Mouse (Mus musculus) spleen, adult 12 weeks (tissue): ENCODE measurements around the gene S1pr4.

ENCODE experiments used
- DNase-seq: peaks from one replicate; pipeline ENCODE4 v3.0.0; 2022; ENCODE audit warnings: low spot score

Gene S1pr4

DNA sequence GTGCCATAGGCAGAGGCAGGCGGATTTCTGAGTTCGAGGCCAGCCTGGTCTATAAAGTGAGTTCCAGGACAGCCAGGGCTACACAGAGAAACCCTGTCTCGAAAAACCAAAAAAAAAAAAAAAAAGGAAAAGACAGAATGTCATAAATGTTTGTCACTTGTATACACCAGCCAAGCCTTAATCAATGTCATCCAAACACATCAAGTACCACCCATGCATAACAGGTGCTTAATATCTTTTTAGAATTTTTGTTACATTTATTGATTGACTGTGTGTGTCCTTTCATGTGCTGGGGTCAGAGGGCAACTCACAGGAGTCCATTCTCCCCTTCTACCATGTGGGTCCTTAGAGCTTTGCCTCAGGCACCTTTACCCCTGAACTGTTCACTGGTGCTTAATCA, at the start of gene S1pr4:
Gene S1pr4 (minus strand): TSS at position 101 of the 400 bp plus-strand sequence.
- no peak for DNase-seq

DNA sequence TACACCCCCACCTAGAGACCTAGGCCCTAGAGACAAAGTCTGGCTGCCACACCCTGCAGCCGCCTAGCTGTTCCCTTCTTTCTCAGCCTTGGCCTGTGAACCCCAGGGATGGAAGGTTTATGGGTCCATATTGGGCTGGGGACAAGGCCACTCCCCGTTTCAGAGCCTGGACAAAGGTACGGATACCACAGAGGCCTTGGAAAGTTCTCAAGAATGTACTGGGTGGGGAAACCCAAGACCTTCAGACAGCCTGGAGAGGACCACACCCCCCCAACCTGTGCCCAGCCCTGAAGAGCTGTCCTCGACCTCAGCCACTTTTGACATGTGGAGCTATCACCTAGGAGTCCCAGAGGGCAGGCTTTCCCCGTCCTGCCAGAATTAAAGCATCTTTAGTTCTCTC, 49.0 kb upstream of the S1pr4 start:
- no peak for DNase-seq

- DNase-seq, result no peak
These were observed 47.0 kb upstream of the S1pr4 start for GRCm38 (mm10) chr10:81546788-81547571.

DNA sequence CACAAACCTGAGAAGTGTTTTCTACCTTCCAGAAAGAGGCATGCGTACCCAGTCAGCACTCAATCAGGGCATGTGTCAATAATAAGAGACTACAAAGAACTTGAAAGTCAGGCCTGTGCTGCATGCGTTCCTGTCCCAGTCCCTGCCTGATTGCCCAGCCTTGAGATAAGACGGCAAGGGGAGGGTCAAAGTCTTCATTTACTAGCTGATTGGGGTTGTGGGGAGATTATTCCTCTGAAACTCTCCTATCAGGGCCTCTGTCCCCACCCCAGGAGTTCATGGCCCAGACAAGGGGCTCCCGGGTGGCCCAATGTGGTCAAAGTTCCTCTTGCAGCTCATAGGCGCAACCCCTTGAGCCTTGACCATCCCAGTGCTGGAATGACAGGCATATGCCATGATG, 46.4 kb upstream of the S1pr4 start:
- DNase-seq, result no peak

DNA sequence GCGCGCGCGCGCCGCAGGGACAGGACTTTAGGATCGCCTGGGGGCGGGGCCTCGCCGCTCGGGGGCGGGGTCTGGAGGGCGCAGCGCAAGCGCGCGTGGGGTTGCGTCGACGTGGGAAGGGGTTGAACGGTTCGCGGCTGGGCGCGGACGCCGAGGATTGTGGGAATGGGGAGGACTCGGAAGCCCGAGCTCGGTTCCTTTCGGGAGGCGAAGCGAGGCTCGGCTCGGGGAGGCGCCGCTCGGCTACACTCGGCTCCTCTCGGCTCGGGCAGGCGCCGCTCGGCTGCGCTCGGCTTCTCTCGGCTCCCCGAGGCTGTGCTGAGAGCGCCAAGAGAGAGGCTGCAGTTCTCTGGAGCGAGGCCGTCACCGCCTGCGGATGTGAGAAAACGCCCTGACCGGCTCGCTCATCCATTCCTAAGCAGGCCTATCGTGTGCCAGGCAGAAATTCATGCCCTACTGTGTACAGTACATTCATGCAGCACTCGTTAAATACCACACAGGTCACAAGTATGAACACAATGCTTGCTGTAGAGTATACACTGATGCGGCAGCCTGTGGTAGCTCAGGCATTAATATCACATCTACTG, 45.3 kb upstream of the S1pr4 start, which contains the start of gene Gna11:
Gene Gna11 (minus strand): TSS at position 30 of the 587 bp plus-strand sequence.
- peak; percentile 99 for DNase-seq

- no peak for DNase-seq
These were observed 44.6 kb upstream of the S1pr4 start for GRCm38 (mm10) chr10:81544296-81545160.

- DNase-seq, result no peak
These were observed 43.7 kb upstream of the S1pr4 start for GRCm38 (mm10) chr10:81543633-81544032.

DNA sequence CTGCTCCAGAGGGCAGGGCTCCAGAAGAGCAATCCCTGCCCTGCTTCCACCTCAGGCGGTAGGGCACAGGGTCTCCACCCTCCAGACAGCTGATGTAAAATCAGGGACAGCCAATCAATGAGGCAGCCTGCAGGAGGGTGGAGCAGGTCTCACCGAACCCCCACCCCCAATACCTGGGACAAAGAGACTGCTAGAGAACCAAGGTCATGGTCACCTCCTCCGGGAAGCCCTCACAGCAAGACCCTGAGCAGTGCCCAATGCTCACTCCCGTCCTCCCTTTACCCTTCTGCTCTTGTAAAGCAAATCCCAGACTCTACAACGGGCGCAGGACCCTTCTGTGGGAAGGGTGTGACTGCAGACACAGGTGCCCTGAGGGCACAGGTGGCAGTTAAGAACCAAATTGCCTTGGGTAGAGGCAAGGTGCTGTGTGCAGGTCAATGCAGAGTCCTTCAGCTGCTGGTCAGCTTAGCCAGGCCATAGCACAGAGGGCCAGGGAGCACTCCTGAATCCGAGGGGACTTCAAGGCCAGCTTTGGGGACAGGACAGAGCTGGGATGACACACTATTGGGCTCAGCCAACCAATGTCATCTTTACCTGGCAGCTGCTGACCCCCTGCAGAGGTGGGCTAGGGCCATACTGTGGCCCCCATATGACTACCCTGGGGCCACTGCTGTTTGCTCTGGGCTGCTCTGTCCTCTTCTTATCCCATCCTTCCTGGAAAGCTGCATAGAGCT, 43.0 kb upstream of the S1pr4 start:
- no peak for DNase-seq

DNA sequence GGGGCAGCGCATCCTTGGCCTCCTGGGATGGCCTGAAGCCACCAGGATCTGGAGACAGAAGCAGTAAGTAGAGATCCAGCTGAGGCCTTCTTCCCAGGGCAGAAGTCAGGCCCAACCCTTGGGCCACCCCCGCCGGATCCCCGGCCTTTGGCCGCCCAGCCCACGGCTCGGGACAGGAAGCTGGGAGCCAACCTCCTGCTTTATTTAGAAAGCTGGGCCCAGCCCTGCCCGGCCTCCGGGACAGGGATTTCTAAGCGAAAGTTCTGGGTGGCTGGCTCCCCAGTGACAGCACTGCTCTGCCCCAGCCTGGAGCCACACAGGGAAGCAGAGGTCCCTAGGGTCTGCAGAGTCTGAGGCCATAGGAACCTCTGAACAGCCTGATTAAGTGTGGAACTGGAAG, 41.9 kb upstream of the S1pr4 start:
- DNase-seq, result no peak

DNA sequence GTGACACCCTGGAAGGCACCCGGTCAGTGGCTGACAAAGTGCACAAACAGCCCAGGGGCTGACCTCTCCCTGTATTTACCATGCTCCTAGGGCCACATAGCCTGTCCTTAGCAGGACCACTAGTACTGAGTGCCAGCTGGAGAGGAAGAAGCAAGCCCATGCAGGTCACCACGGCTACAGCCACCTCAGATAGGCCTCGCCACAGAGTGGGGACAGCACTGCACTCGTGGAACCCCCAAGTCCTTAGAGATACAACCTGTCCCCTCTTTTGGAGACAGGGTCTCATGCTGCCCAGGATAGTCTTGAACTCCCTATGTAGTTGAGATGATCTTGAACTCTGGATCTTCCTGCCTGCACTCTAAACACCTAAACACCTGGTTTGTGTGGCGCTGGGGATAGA, 41.4 kb upstream of the S1pr4 start:
- DNase-seq, result no peak

DNA sequence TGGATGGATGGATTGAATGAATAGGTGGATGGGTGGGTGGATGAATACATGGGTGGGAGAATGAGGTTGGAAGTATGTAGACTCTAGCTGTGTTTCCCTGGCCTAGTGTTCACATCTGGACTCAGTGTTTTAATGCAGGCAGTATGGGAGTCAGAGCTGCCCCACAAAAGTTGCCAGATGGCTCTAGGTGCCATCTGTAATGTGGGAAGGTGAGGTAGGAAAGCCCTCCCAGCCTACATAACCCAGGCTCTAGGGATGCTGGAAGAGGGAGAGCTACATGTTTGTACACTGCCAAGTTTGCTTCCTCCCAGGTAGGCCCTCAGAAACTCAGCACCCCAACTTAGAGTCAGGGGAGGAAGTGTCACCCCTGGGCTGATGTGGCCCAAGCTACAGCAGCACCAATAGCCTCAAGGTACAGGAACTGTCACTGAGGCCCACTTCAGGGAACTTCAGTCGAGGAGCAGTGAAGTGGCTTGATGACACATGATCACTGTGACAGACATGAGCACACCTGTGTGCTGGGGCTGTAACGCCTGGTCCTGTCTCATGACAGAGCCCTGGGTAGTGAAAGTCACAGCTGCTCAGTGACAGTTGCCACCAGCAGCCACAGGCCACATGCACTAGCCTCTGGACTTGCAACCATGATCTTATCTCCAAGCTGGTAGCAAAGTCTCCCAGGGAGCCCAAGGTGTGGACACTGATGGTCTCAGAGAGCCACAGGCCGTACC, 38.6 kb upstream of the S1pr4 start:
- no peak for DNase-seq

GRCm38 (mm10) chr10:81537429-81537828, 37.5 kb upstream of the S1pr4 start:
- DNase-seq, result no peak

DNA sequence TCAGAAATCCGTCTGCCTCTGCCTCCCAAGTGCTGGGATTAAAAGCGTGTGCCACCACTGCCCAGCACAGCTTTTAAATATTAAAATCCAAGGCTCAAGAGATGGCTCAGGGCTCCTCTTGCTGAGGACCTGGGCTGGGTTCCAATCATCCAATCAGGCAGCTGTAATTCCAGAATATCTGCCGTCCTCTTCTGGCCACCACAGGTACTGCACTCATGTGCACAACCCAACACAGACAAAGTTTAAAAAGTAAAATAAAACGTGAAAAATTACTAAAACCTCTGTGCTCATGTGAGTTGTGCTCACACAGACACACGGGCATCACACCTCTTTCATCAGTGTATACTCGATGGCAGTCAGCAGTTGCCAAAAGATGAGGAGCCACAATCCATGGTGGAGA, 36.8 kb upstream of the S1pr4 start:
- no peak for DNase-seq

GRCm38 (mm10) chr10:81534826-81535225, 34.9 kb upstream of the S1pr4 start:
- DNase-seq, result no peak

GRCm38 (mm10) chr10:81526779-81527178, 26.8 kb upstream of the S1pr4 start:
- peak; percentile 76 for DNase-seq

DNA sequence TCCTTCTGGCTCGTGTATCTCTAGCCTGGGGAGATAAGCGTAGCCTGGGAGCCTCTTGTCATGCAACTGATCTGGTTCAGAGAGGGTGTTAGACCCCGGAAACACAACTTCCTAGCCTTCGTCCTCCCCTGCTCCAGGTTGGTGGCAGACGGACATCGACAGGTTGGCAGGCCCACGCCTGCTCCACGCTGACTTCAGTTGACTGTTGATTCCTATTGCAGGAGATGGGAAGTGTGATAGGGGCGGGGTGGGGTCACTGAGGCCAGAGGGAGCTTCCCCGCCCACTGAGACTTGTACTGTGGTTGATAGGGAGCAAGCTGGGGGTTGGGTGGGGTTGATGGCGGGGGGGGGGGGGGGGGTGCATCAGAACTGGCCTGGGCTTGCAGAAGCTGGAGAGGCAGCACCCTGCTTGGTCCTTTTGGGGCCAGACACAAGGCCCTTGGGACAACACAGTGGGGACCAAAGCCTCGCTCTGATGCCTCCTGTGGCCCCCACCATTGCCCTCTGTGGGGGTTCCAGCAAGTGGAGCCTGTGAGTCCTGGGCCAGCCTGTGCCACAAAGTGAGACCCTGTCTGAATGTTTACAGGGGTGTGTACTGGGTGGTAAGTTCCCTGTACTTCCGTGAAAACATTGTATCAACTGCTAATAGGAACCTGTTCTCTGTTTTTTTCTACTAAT, 25.2 kb upstream of the S1pr4 start:
- DNase-seq, result no peak

DNA sequence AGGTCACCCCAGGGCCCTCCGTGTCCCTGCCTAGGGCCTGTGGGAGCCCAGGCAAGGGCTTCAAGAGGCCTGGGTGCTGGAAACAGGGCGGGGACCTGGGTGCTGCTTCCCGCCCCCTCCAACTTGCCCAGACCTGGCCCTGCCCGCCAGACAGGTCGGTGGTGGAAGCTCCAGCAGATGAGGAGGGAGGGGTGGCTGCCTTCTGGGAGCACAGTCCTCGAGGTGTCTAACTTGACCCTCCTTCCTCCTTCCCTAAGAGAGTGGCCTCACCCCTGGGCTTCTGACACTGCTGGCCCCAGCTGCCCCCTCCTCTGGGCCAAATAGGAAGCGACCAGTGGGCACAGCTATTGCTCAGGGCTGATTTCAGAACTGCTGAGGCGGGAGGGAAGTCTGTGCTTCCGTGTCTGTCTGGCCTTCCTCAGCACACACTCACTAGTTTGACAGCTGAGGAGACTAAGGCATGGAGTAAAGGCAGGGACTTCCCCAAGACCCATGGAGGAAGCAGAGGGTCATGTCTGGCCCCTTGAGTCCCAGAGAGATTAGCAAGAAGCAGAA, 24.2 kb upstream of the S1pr4 start, which contains the start of gene Gna15:
Gene Gna15 (minus strand): TSS at position 175 of the 555 bp plus-strand sequence.
- DNase-seq, result no peak

GRCm38 (mm10) chr10:81523570-81523969, 23.6 kb upstream of the S1pr4 start:
- DNase-seq, result no peak

GRCm38 (mm10) chr10:81523142-81523541, 23.2 kb upstream of the S1pr4 start:
- no peak for DNase-seq

- no peak for DNase-seq
These were observed 20.0 kb upstream of the S1pr4 start for GRCm38 (mm10) chr10:81519978-81520365.
